Mouse (Mus musculus) myocyte (in vitro differentiated cells): ENCODE results near the gene Mt3.
"Not testable (repeated sequence)": the region's sequence is repeated elsewhere in the genome, so short reads cannot be mapped to it uniquely, and the experiment has no call there.

Experiments used
- CEBPB ChIP-seq: IDR thresholded peaks from 2 replicates; pipeline ENCODE4 v1.6.1; 2011; ENCODE audit warnings: mild to moderate bottlenecking, moderate library complexity; ENCODE audit not compliant: poor library complexity, insufficient read depth, severe bottlenecking
- E2F4 ChIP-seq: IDR thresholded peaks from one replicate; pipeline ENCODE4 v1.6.1; 2011; ENCODE audit warnings: mild to moderate bottlenecking, control low read depth, moderate library complexity; ENCODE audit not compliant: insufficient read depth
- MAX ChIP-seq: IDR thresholded peaks from one replicate; pipeline ENCODE4 v1.6.1; 2011; ENCODE audit warnings: low read depth, mild to moderate bottlenecking, control low read depth
- MYOD1 ChIP-seq, 3 experiments: IDR thresholded peaks; one replicate each; pipeline ENCODE4 v1.6.1; 2011; ENCODE audit warnings: control low read depth in 2 of 3, low read depth in 2 of 3, mild to moderate bottlenecking in 2 of 3, moderate library complexity in 1 of 3; ENCODE audit not compliant: insufficient read length in 2 of 3, control insufficient read depth in 1 of 3
- MYOG ChIP-seq, 3 experiments: IDR thresholded peaks; one replicate each; pipeline ENCODE4 v1.6.1; 2011; ENCODE audit warnings: control low read depth in 2 of 3, low read depth in 2 of 3, mild to moderate bottlenecking in 2 of 3; ENCODE audit not compliant: insufficient read length in 2 of 3, control insufficient read depth in 1 of 3, insufficient read depth in 1 of 3
- POLR2A ChIP-seq: IDR thresholded peaks from one replicate; pipeline ENCODE4 v1.6.1; 2011; ENCODE audit warnings: low read depth, mild to moderate bottlenecking, control low read depth, moderate library complexity; ENCODE audit not compliant: insufficient read length
- POLR2AphosphoS2 ChIP-seq: IDR thresholded peaks from one replicate; pipeline ENCODE4 v1.6.1; 2011; ENCODE audit warnings: low read depth, control low read depth; ENCODE audit not compliant: insufficient read length
- REST ChIP-seq: IDR thresholded peaks from one replicate; pipeline ENCODE4 v1.6.1; 2011; ENCODE audit warnings: mild to moderate bottlenecking, control low read depth, moderate library complexity; ENCODE audit not compliant: insufficient read depth, insufficient read length
- SRF ChIP-seq: IDR thresholded peaks from one replicate; pipeline ENCODE4 v1.6.1; 2011; ENCODE audit warnings: low read depth; ENCODE audit not compliant: control insufficient read depth, insufficient read length
- TCF12 ChIP-seq: IDR thresholded peaks from one replicate; pipeline ENCODE4 v1.6.1; 2011; ENCODE audit warnings: mild to moderate bottlenecking, control low read depth; ENCODE audit not compliant: poor library complexity, insufficient read depth, severe bottlenecking
- TCF3 ChIP-seq: IDR thresholded peaks from one replicate; pipeline ENCODE4 v1.6.1; 2011; ENCODE audit warnings: low read depth, control low read depth; ENCODE audit not compliant: insufficient read length
- USF1 ChIP-seq: IDR thresholded peaks from one replicate; pipeline ENCODE4 v1.6.1; 2011; ENCODE audit warnings: low read depth, mild to moderate bottlenecking, control low read depth, moderate library complexity

GRCm38 (mm10) chr8:94134601-94135000 lies 17.8 kb upstream of the Mt3 start:
- TF ChIP-seq MAX; USF1; POLR2AphosphoS2; POLR2A; TCF12; REST; SRF; E2F4; CEBPB; MYOG (IDR thresholded peaks at IDR 0.05; ENCODE audit: control insufficient read depth in 1 of 3, insufficient read depth in 1 of 3, insufficient read length in 2 of 3, low read depth in 2 of 3); TCF3; MYOD1 (IDR thresholded peaks at IDR 0.05; ENCODE audit: control insufficient read depth in 1 of 3, insufficient read length in 2 of 3, low read depth in 2 of 3): not testable (repeated sequence)
